Comparison of ENCODE assay signal across 23 mouse cellular contexts in genomic region chr9:14143988-14144387, GRCm38 (mm10).
"Had no signal": no experiment of that assay in that cellular context is flagged by ENCODE, and none has a peak within 500 bp of the region (broad histone marks: within the 10 kb centered on the region; RNA-seq: fewer than 3 reads in every experiment).

No protein-coding gene starts in this region.

- H3K9me3 ChIP-seq: heart, embryonic 10.5 days; heart, embryonic 12.5 days; hindbrain, embryonic 10.5 days; hindbrain, embryonic 12.5 days; limb, embryonic 13.5 days; limb, embryonic 15.5 days; liver, embryonic 12.5 days had no signal

- H3K27me3 ChIP-seq: heart, embryonic 12.5 days; hindbrain, embryonic 12.5 days; limb, embryonic 13.5 days; limb, embryonic 15.5 days; liver, embryonic 12.5 days had no signal

- H3K36me3 ChIP-seq: heart, embryonic 10.5 days; heart, embryonic 12.5 days; hindbrain, embryonic 10.5 days; hindbrain, embryonic 12.5 days; limb, embryonic 13.5 days; limb, embryonic 15.5 days; liver, embryonic 12.5 days had no signal

- H3K4me3 ChIP-seq: heart, embryonic 10.5 days; heart, embryonic 12.5 days; hindbrain, embryonic 10.5 days; hindbrain, embryonic 12.5 days; layer of hippocampus, adult 2 months; left cerebral cortex, adult 2 months; limb, embryonic 13.5 days; limb, embryonic 15.5 days; liver, embryonic 12.5 days had no signal

- H3K9ac ChIP-seq: heart, embryonic 12.5 days; hindbrain, embryonic 12.5 days; hindbrain, embryonic 14.5 days; limb, embryonic 13.5 days; limb, embryonic 15.5 days; liver, embryonic 12.5 days had no signal

- DNase-seq: gastrocnemius, postnatal 14 days; gastrocnemius, postnatal 36 days; heart, adult 18-20 months; heart, postnatal 10 days; heart, postnatal 4 days; kidney, adult 11 months; kidney, adult 8-10 months; kidney, postnatal 10 days; kidney, postnatal 25 days; kidney, postnatal 4 days; left cerebral cortex, postnatal 4 days had no signal

- H3K4me1 ChIP-seq: heart, embryonic 10.5 days; heart, embryonic 12.5 days; hindbrain, embryonic 10.5 days; limb, embryonic 13.5 days; limb, embryonic 15.5 days; liver, embryonic 12.5 days had no signal

- H3K27ac ChIP-seq: heart, embryonic 10.5 days; hindbrain, embryonic 10.5 days; hindbrain, embryonic 12.5 days; hindbrain, embryonic 14.5 days; hindbrain, postnatal 0 days; layer of hippocampus, adult 2 months; left cerebral cortex, adult 2 months; limb, embryonic 13.5 days; limb, embryonic 15.5 days; liver, embryonic 12.5 days had no signal

- ATAC-seq: hindbrain, postnatal 0 days; intestine, embryonic 16.5 days; liver, embryonic 12.5 days had no signal

- H3K4me2 ChIP-seq: heart, embryonic 12.5 days; hindbrain, embryonic 12.5 days; hindbrain, embryonic 14.5 days; limb, embryonic 13.5 days; limb, embryonic 15.5 days; liver, embryonic 12.5 days had no signal
